ENCODE assay signal across 23 mouse cellular contexts in genomic region chr3:30697891-30698290, GRCm38 (mm10). TPM values are rescaled to one million over a fixed set of nuclear protein-coding genes. Genes with fewer than 3 reads are reported as not detected.
DNase-seq lines count a peak whose midpoint lies in the region; ATAC-seq and TF ChIP-seq lines count a peak whose summit lies in the region.
"Had no signal": no experiment of that assay in that cellular context is flagged by ENCODE, and none has a peak within 500 bp of the region (broad histone marks: within the 10 kb centered on the region; RNA-seq: fewer than 3 reads in every experiment).

No protein-coding gene starts in this region.

- H3K27ac ChIP-seq in kidney, adult 2 months (ENCODE audit: insufficient read depth, low read depth, low read length), result peak overlapping the region; percentile 88
- 0 out of 2 replicates have a peak overlapping the region, but pooled peaks have one; percentile 42 for H3K27ac ChIP-seq in kidney, postnatal 0 days
- peak overlapping the region; percentile 47 for H3K27ac ChIP-seq in small intestine, adult 2 months (ENCODE audit: insufficient read depth, low read depth, low read length)
- H3K27ac ChIP-seq: forebrain, embryonic 13.5 days; heart, embryonic 13.5 days; hindbrain, embryonic 12.5 days had no signal

- H3K4me2 ChIP-seq in kidney, postnatal 0 days (ENCODE audit: low read length), result no peak overlapping the region
- H3K4me2 ChIP-seq: forebrain, embryonic 13.5 days; heart, embryonic 13.5 days; hindbrain, embryonic 12.5 days had no signal

- DNase-seq in kidney, adult 2 months, result no peak
- DNase-seq in kidney, adult 11 months, result no peak
- DNase-seq in kidney, postnatal 0 days (ENCODE audit: low spot score), result no peak
- no peak for DNase-seq in kidney, adult 9 months
- DNase-seq in retina, embryonic 14.5 days (ENCODE audit: low spot score), result no peak
- no peak for DNase-seq in layer of hippocampus, adult 9-10 months (ENCODE audit: low spot score)
- DNase-seq in layer of hippocampus, adult 11-12 months (ENCODE audit: low spot score), result no peak
- DNase-seq: adrenal gland, postnatal 14 days; cerebellum, adult 18-20 months; cerebellum, adult 9-11 months; cerebellum, postnatal 36 days; forebrain, postnatal 0 days; gastrocnemius, postnatal 25 days; heart, postnatal 4 days had no signal

- H3K27me3 ChIP-seq in kidney, adult 2 months (replicated peaks; ENCODE audit: control insufficient read depth, insufficient read depth, low read length), result no peaks in the 10 kb centered on the region
- H3K27me3 ChIP-seq in kidney, postnatal 0 days (ENCODE audit: insufficient read depth, low read length), result no peaks in the 10 kb centered on the region
- no peaks in the 10 kb centered on the region for H3K27me3 ChIP-seq in small intestine, adult 2 months (ENCODE audit: control insufficient read depth, insufficient read depth, low read length)
- H3K27me3 ChIP-seq: forebrain, embryonic 13.5 days; hindbrain, embryonic 12.5 days; Patski had no signal

- no peak for ATAC-seq in kidney, postnatal 0 days (replicated peaks; ENCODE audit: low FRiP score, low read depth)
- ATAC-seq: activated CD4-positive, CD25-positive, alpha-beta regulatory T cell, adult 4 months; forebrain, embryonic 13.5 days; forebrain, postnatal 0 days; Patski had no signal

- H3K9me3 ChIP-seq in kidney, postnatal 0 days (replicated peaks; ENCODE audit: low read length), result no peaks in the 10 kb centered on the region
- H3K9me3 ChIP-seq: forebrain, embryonic 13.5 days; heart, embryonic 13.5 days; hindbrain, embryonic 12.5 days had no signal

- TF ChIP-seq POLR2A in kidney, adult 2 months (IDR thresholded peaks at IDR 0.05; ENCODE audit: low read depth, low read length), result no peak
- no peak for TF ChIP-seq POLR2A in small intestine, adult 2 months (IDR thresholded peaks at IDR 0.05; ENCODE audit: low read depth, low read length)

- H3K9ac ChIP-seq in kidney, postnatal 0 days (ENCODE audit: low read depth, low read length), result no peak overlapping the region
- H3K9ac ChIP-seq: forebrain, embryonic 13.5 days; forebrain, postnatal 0 days; heart, embryonic 13.5 days; hindbrain, embryonic 12.5 days had no signal

- no peak for TF ChIP-seq CTCF in kidney, adult 2 months (conservative IDR thresholded peaks at IDR 0.05; ENCODE audit: insufficient read depth, insufficient read length, low read depth, low read length)
- no peak for TF ChIP-seq CTCF in kidney, postnatal 0 days (IDR thresholded peaks at IDR 0.05; ENCODE audit: low read depth)
- no peak for TF ChIP-seq CTCF in small intestine, adult 2 months (IDR thresholded peaks at IDR 0.05; ENCODE audit: extremely low read depth, insufficient read length, insufficient replicate concordance, low read depth, low read length)

- no peaks in the 10 kb centered on the region for H3K36me3 ChIP-seq in kidney, adult 2 months (ENCODE audit: control insufficient read depth, insufficient read depth, low read length)
- no peaks in the 10 kb centered on the region for H3K36me3 ChIP-seq in kidney, postnatal 0 days (ENCODE audit: insufficient read depth, low read length)
- H3K36me3 ChIP-seq in small intestine, adult 2 months (ENCODE audit: control insufficient read depth, insufficient read depth, low read length), result 0 out of 2 replicates have a peak, but pooled peaks cover 1% of the 10 kb centered on the region
- H3K36me3 ChIP-seq: heart, embryonic 13.5 days; hindbrain, embryonic 12.5 days had no signal

- WGBS in kidney, adult 2 months, result 33% methylated on average over 4 of the region's 4 CpGs
- WGBS in kidney, postnatal 0 days, result 31% methylated on average over 4 of the region's 4 CpGs
- WGBS in small intestine, adult 2 months, result 23% methylated on average over 4 of the region's 4 CpGs

- no peak overlapping the region for H3K4me3 ChIP-seq in kidney, adult 2 months (ENCODE audit: insufficient read depth, low read depth, low read length)
- no peak overlapping the region for H3K4me3 ChIP-seq in kidney, postnatal 0 days (replicated peaks; ENCODE audit: low read depth, low read length)
- H3K4me3 ChIP-seq in small intestine, adult 2 months (ENCODE audit: low read depth, low read length), result no peak overlapping the region
- H3K4me3 ChIP-seq: forebrain, embryonic 13.5 days; heart, embryonic 13.5 days; hindbrain, embryonic 12.5 days had no signal

- H3K4me1 ChIP-seq in kidney, adult 2 months (ENCODE audit: control insufficient read depth, insufficient read depth, low read length), result peaks cover 3% of the 10 kb centered on the region; the same call in 1 of the 2 replicates
- no peaks in the 10 kb centered on the region for H3K4me1 ChIP-seq in kidney, postnatal 0 days (replicated peaks; ENCODE audit: insufficient read depth, low read length)
- peaks cover 3% of the 10 kb centered on the region; the same call in 1 of the 2 replicates for H3K4me1 ChIP-seq in small intestine, adult 2 months (ENCODE audit: control insufficient read depth, insufficient read depth, insufficient read length, low read length)
- H3K4me1 ChIP-seq: forebrain, embryonic 13.5 days; heart, embryonic 13.5 days; hindbrain, embryonic 12.5 days had no signal

RNA-seq across cellular contexts. Expression of gene Lrrc31, which starts 1.8 kb away (rescaled TPM):
- polyA plus RNA-seq in kidney, adult 2 months (2012; rRNA removed), result 8.6 and 8.8 TPM in 2 replicates
- 0.78 and 1.0 TPM in 2 replicates for polyA plus RNA-seq in kidney, postnatal 0 days (2015; fragmentation: Nextera tagmentation; extraction: Ambion mirVana)
- 1.7 and 4.0 TPM in 2 replicates for polyA plus RNA-seq in small intestine, adult 2 months (2012; rRNA removed)
- polyA plus RNA-seq: activated CD4-positive, CD25-positive, alpha-beta regulatory T cell, adult 4 months; C2C12; forebrain, embryonic 13.5 days; forebrain, postnatal 0 days; heart, embryonic 13.5 days; hindbrain, embryonic 12.5 days; Patski had no signal

RNA-seq across cellular contexts. Expression of gene Samd7, which starts 48.2 kb away (rescaled TPM):
- polyA plus RNA-seq in kidney, adult 2 months (2012; rRNA removed), result not detected in 2 replicates
- polyA plus RNA-seq in kidney, postnatal 0 days (2015; fragmentation: Nextera tagmentation; extraction: Ambion mirVana), result not detected in 2 replicates
- polyA plus RNA-seq in small intestine, adult 2 months (2012; rRNA removed), result not detected in 2 replicates
- polyA plus RNA-seq: C2C12; embryonic facial prominence, embryonic 14.5 days; forebrain, embryonic 13.5 days; heart, embryonic 13.5 days; heart, postnatal 0 days; hindbrain, embryonic 12.5 days; Patski had no signal

RNA-seq across cellular contexts. Expression of gene Lrrc34, which starts 50.2 kb away (rescaled TPM):
- 0.05 and 0.13 TPM in 2 replicates for polyA plus RNA-seq in kidney, adult 2 months (2012; rRNA removed)
- 2.8 and 3.6 TPM in 2 replicates for polyA plus RNA-seq in kidney, postnatal 0 days (2015; fragmentation: Nextera tagmentation; extraction: Ambion mirVana)
- not detected in 2 replicates for polyA plus RNA-seq in small intestine, adult 2 months (2012; rRNA removed)
- polyA plus RNA-seq: C2C12 had no signal

RNA-seq across cellular contexts. Expression of gene Lrriq4, which starts 53.6 kb away (rescaled TPM):
- 0.16 and 0.20 TPM in 2 replicates for polyA plus RNA-seq in kidney, adult 2 months (2012; rRNA removed)
- polyA plus RNA-seq in kidney, postnatal 0 days (2015; fragmentation: Nextera tagmentation; extraction: Ambion mirVana), result 0.46 and 0.54 TPM in 2 replicates
- polyA plus RNA-seq in small intestine, adult 2 months (2012; rRNA removed), result not detected in 2 replicates
- polyA plus RNA-seq: activated CD4-positive, CD25-positive, alpha-beta regulatory T cell, adult 4 months; C2C12; embryonic facial prominence, embryonic 14.5 days; forebrain, embryonic 13.5 days; forebrain, postnatal 0 days; heart, embryonic 13.5 days; heart, postnatal 0 days; hindbrain, embryonic 12.5 days; Patski had no signal
